Mouse (Mus musculus): ENCODE measurements at regions not wholly inside any gene's neighbourhood (a gene's known extent, or its start where the extent isn't known, plus 50 kb on each side); places are given as distances from the start of the nearest gene placed in this dataset.

DNA sequence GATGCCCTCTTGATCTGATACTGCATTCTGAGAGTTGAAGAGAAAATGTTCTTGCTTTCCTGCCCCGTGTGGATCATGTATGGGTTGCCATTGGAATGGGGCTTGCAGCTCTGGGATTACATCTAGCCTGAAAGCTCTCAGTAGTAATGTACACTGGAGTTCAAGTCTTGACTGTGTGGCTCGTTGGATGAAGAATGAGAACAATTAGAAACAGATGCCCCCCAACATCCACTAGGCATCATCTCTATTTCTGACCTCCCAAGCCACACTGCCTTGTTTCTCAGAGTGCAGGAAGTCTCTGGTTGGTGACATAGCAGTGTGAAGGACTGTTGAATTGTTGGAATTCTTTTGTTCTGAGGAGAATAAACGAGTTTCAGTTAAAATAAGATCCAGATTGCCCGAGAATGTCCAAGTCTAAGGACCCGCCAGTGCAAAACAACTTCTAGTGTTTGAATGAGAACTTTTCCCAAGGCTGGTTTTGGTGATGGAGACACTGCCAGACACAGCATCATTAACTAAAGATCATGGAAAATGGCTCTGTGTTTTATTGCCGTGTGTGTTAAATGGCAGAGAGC, 272.4 kb downstream of the 1500009L16Rik start:
- TF ChIP-seq CTCF (IDR thresholded peaks at IDR 0.05; ENCODE audit: low read depth) (no peak), EP300 (optimal IDR thresholded peaks at IDR 0.05) (no peak)
